Mouse (Mus musculus) CH12.LX (cell line): ENCODE results near the gene Sf1.

Experiments used
- CTCF ChIP-seq, 2 experiments: IDR thresholded peaks in 1 of 2; conservative IDR thresholded peaks in 1 of 2; 2 replicates each; pipeline ENCODE4 v1.5.1; 2011 to 2012; ENCODE audit warnings: low read depth in 2 of 2, low read length in 2 of 2, improper control_type of control experiment in 1 of 2, inconsistent platforms in 1 of 2, mild to moderate bottlenecking in 1 of 2, moderate library complexity in 1 of 2
- ELF1 ChIP-seq: IDR thresholded peaks from 2 replicates; pipeline ENCODE4 v1.6.1; 2014; ENCODE audit warnings: low read depth, mild to moderate bottlenecking, inconsistent platforms, low read length, improper control_type of control experiment
- EP300 ChIP-seq: IDR thresholded peaks from 2 replicates; pipeline ENCODE4 v1.6.1; 2011; ENCODE audit warnings: low read length, improper control_type of control experiment
- JUN ChIP-seq: IDR thresholded peaks from 2 replicates; pipeline ENCODE4 v1.6.1; 2011; ENCODE audit warnings: low read depth, mild to moderate bottlenecking, low read length, improper control_type of control experiment, moderate library complexity; ENCODE audit not compliant: insufficient read depth
- KAT2A ChIP-seq: IDR thresholded peaks from 2 replicates; pipeline ENCODE4 v1.6.1; 2012; ENCODE audit warnings: low read length, improper control_type of control experiment, inconsistent platforms; ENCODE audit not compliant: insufficient replicate concordance
- MAX ChIP-seq: IDR thresholded peaks from 2 replicates; pipeline ENCODE4 v1.6.1; 2011; ENCODE audit warnings: low read length, improper control_type of control experiment
- POLR2A ChIP-seq: IDR thresholded peaks from 2 replicates; pipeline ENCODE4 v1.6.1; 2011; ENCODE audit warnings: low read depth, mild to moderate bottlenecking, improper control_type of control experiment, low read length
- POLR2AphosphoS2 ChIP-seq: IDR thresholded peaks from 2 replicates; pipeline ENCODE4 v1.6.1; 2011; ENCODE audit warnings: low read depth, low read length, improper control_type of control experiment
- RCOR1 ChIP-seq: conservative IDR thresholded peaks from 2 replicates; pipeline ENCODE4 v1.6.1; 2012; ENCODE audit warnings: low read depth, mild to moderate bottlenecking, inconsistent platforms, low read length, improper control_type of control experiment
- TCF12 ChIP-seq: IDR thresholded peaks from 2 replicates; pipeline ENCODE4 v1.6.1; 2014; ENCODE audit warnings: low read depth, mild to moderate bottlenecking, inconsistent platforms, low read length, improper control_type of control experiment
- USF1 ChIP-seq: IDR thresholded peaks from 2 replicates; pipeline ENCODE4 v1.6.1; 2014; ENCODE audit warnings: low read depth, mild to moderate bottlenecking, inconsistent platforms, low read length, improper control_type of control experiment

DNA sequence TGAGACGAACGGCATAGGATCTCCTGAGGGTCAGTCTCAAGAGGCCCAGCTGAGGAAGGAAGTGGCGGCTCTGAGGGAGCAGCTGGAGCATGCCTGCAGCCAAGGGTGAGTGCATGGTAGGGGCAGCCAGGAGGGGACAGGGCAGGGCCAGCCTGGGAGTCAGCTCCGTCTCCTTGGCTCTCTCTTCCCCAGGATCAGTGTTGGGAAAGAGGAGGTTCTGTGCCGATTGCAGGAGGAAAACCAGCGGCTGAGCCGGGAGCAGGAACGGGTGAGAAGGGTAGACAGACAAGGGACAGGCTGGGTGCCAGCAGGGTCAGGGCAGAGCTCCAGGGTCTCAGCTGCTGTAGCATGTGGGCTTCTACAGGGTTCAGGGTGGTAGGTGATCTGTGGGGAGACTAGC is 49.0 kb upstream of the Sf1 start:
- TF ChIP-seq POLR2AphosphoS2 (no peak), TCF12 (no peak), CTCF (conservative IDR thresholded peaks at IDR 0.05 in 1 of 2, IDR thresholded peaks at IDR 0.05 in 1 of 2; ENCODE audit: low read depth in 2 of 2, low read length in 2 of 2) (no peak), MAX (no peak), RCOR1 (no peak), POLR2A (no peak), USF1 (no peak), KAT2A (no peak), JUN (no peak), ELF1 (no peak), EP300 (no peak)
